Mouse (Mus musculus) pancreas, adult 10 weeks (tissue): ENCODE data around the gene Cers6. TPM values are rescaled to one million over a fixed set of nuclear protein-coding genes. Genes with fewer than 3 reads are reported as not detected.

Source experiments
- polyA plus RNA-seq: library from polyadenylated mRNA; stranded (reverse); fragments of 350-450 nt; fragmentation: Illumina TruSeq; extraction: RNeasy Lipid Tissue Mini Kit (QIAGEN cat#74804); gene quantifications from one replicate; pipeline ENCODE4 v1.2.3, GENCODE M21; 2015; ENCODE audit warnings: low read depth, low replicate concordance; ENCODE audit not compliant: insufficient read depth

Cers6 gene
- polyA plus RNA-seq: 3.5 TPM

GRCm38 (mm10) chr2:68860904-68861685 is at the start of gene Cers6:
Gene Cers6 (plus strand): TSS chr2:68861441.

GRCm38 (mm10) chr2:69135661-69136576 is 274.7 kb downstream of the Cers6 start, which contains the start of gene Nostrin:
Gene Nostrin (plus strand): TSS chr2:69135800.

Other genes with a start within 250 kb of the Cers6 start
- not detected for gene 4932414N04Rik, start 205.0 kb upstream of the Cers6 start, polyA plus RNA-seq